Mouse (Mus musculus) forebrain, embryonic 12.5 days (tissue): Measurements from ENCODE around the gene Prkcb. TPM values are rescaled to one million over a fixed set of nuclear protein-coding genes. Genes with fewer than 3 reads are reported as not detected.

Source experiments
- ATAC-seq: fragments of 200-750 bp; cut with Nextera tagmentation; 2 replicates; pipeline ENCODE4 v1.8.0; 2017; ENCODE audit warnings: moderate TSS enrichment; ENCODE audit not compliant: low FRiP score
- H3K27ac ChIP-seq: fragments of 300-500 bp; sonication (generic); 2 replicates; pipeline ENCODE4 v1.5.1; 2016; ENCODE audit warnings: mild to moderate bottlenecking
- H3K27me3 ChIP-seq: fragments of 300-500 bp; sonication (generic); 2 replicates; pipeline ENCODE4 v1.6.1; 2016; ENCODE audit warnings: mild to moderate bottlenecking
- H3K36me3 ChIP-seq: fragments of 300-500 bp; sonication (generic); replicated peaks from 2 replicates; pipeline ENCODE4 v1.6.1; 2016; ENCODE audit warnings: mild to moderate bottlenecking
- H3K4me1 ChIP-seq: fragments of 300-500 bp; sonication (generic); 2 replicates; pipeline ENCODE4 v1.6.1; 2016
- H3K4me2 ChIP-seq: fragments of 300-500 bp; sonication (generic); 2 replicates; pipeline ENCODE4 v1.6.1; 2016; ENCODE audit warnings: mild to moderate bottlenecking, moderate library complexity
- H3K4me3 ChIP-seq: fragments of 300-500 bp; sonication (generic); replicated peaks from 2 replicates; pipeline ENCODE4 v1.5.1; 2016; ENCODE audit warnings: mild to moderate bottlenecking
- H3K9ac ChIP-seq: fragments of 300-500 bp; sonication (generic); 2 replicates; pipeline ENCODE4 v1.6.1; 2016; ENCODE audit warnings: mild to moderate bottlenecking
- H3K9me3 ChIP-seq: fragments of 300-500 bp; sonication (generic); 2 replicates; pipeline ENCODE4 v1.6.1; 2016
- WGBS: fragments of 180-500 bp; shearing (Covaris S2); methylation state at CpG from one replicate; pipeline ENCODE4 v1.1.7; 2016; 5-methylcytosine and 5-hydroxymethylcytosine counted together
- polyA plus RNA-seq: library from polyadenylated mRNA; unstranded; fragments of >200 nt; fragmentation: Nextera tagmentation; extraction: Ambion mirVana; gene quantifications from 2 replicates; pipeline ENCODE4 v1.2.1, GENCODE M21; 2016

Gene Prkcb
- polyA plus RNA-seq, 1 experiment from 2014 or later = 18.5 TPM

- Histone ChIP-seq H3K4me3 (no peak overlapping the region), H3K4me1 (no peaks in the 10 kb centered on the region), H3K4me2 (no peak overlapping the region), H3K9me3 (no peaks in the 10 kb centered on the region), H3K27me3 (0 out of 2 replicates have a peak, but pooled peaks cover 1% of the 10 kb centered on the region), H3K9ac (no peak overlapping the region), H3K36me3 (no peaks in the 10 kb centered on the region), H3K27ac (no peak overlapping the region)
- 62% methylated on average over 2 of the region's 2 CpGs for WGBS
- ATAC-seq = no peak
Measured at GRCm38 (mm10) chr7:122460020-122460419, 171.5 kb downstream of the Prkcb start.

GRCm38 (mm10) chr7:122465823-122466549 lies 177.4 kb downstream of the Prkcb start:
- 0 out of 2 replicates have a peak, but pooled peaks cover 9% of the 10 kb centered on the region for H3K27me3 ChIP-seq
- H3K4me1 ChIP-seq = no peaks in the 10 kb centered on the region
- no peaks in the 10 kb centered on the region for H3K36me3 ChIP-seq
- ATAC-seq = peak; percentile 33; the same call in 1 of the 2 replicates
- WGBS = 55% methylated on average over 8 of the region's 8 CpGs
- no peak overlapping the region for H3K4me3 ChIP-seq
- H3K9ac ChIP-seq = no peak overlapping the region
- H3K9me3 ChIP-seq = no peaks in the 10 kb centered on the region
- H3K4me2 ChIP-seq = no peak overlapping the region
- H3K27ac ChIP-seq = no peak overlapping the region

GRCm38 (mm10) chr7:122466722-122467121 lies 178.2 kb downstream of the Prkcb start:
- ATAC-seq = peak; percentile 36; the same call in 1 of the 2 replicates
- 89% methylated on average over 2 of the region's 2 CpGs for WGBS
- Histone ChIP-seq H3K9ac (no peak overlapping the region), H3K4me3 (no peak overlapping the region), H3K4me2 (no peak overlapping the region), H3K4me1 (no peaks in the 10 kb centered on the region), H3K27me3 (peaks cover 15% of the 10 kb centered on the region; the same call in 1 of the 2 replicates), H3K36me3 (no peaks in the 10 kb centered on the region), H3K9me3 (no peaks in the 10 kb centered on the region), H3K27ac (no peak overlapping the region)

GRCm38 (mm10) chr7:122467831-122468230 lies 179.3 kb downstream of the Prkcb start:
- no peak for ATAC-seq
- no peaks in the 10 kb centered on the region for H3K9me3 ChIP-seq
- no peaks in the 10 kb centered on the region for H3K36me3 ChIP-seq
- no peak overlapping the region for H3K27ac ChIP-seq
- no peak overlapping the region for H3K4me3 ChIP-seq
- no peak overlapping the region for H3K9ac ChIP-seq
- no peaks in the 10 kb centered on the region for H3K4me1 ChIP-seq
- WGBS = 84% methylated on average over 8 of the region's 8 CpGs
- H3K4me2 ChIP-seq = no peak overlapping the region
- H3K27me3 ChIP-seq = peaks cover 15% of the 10 kb centered on the region; the same call in 1 of the 2 replicates

GRCm38 (mm10) chr7:122470370-122471280 lies 182.1 kb downstream of the Prkcb start:
- H3K4me3 ChIP-seq = no peak overlapping the region
- no peak overlapping the region for H3K9ac ChIP-seq
- H3K4me2 ChIP-seq = no peak overlapping the region
- no peak overlapping the region for H3K27ac ChIP-seq
- H3K27me3 ChIP-seq = peaks cover 9% of the 10 kb centered on the region; the same call in 1 of the 2 replicates
- peak; percentile 85 for ATAC-seq
- 53% methylated on average over 18 of the region's 18 CpGs for WGBS
- peaks cover 7% of the 10 kb centered on the region for H3K9me3 ChIP-seq
- H3K4me1 ChIP-seq = no peaks in the 10 kb centered on the region
- H3K36me3 ChIP-seq = no peaks in the 10 kb centered on the region

GRCm38 (mm10) chr7:122472223-122472622 lies 183.7 kb downstream of the Prkcb start:
- Histone ChIP-seq H3K9ac (no peak overlapping the region), H3K4me2 (no peak overlapping the region), H3K27ac (no peak overlapping the region), H3K27me3 (peaks cover 6% of the 10 kb centered on the region; the same call in 1 of the 2 replicates), H3K9me3 (peaks cover 7% of the 10 kb centered on the region), H3K4me1 (peaks cover 7% of the 10 kb centered on the region), H3K36me3 (no peaks in the 10 kb centered on the region), H3K4me3 (no peak overlapping the region)
- WGBS = 69% methylated on average over 5 of the region's 5 CpGs
- no peak for ATAC-seq

GRCm38 (mm10) chr7:122475038-122475437 lies 186.5 kb downstream of the Prkcb start:
- no peak overlapping the region for H3K9ac ChIP-seq
- no peaks in the 10 kb centered on the region for H3K36me3 ChIP-seq
- peaks cover 27% of the 10 kb centered on the region for H3K4me1 ChIP-seq
- no peak overlapping the region for H3K4me3 ChIP-seq
- H3K27me3 ChIP-seq = peaks cover 6% of the 10 kb centered on the region; the same call in 1 of the 2 replicates
- no peak overlapping the region for H3K27ac ChIP-seq
- ATAC-seq = no peak
- H3K4me2 ChIP-seq = no peak overlapping the region
- H3K9me3 ChIP-seq = peaks cover 7% of the 10 kb centered on the region

GRCm38 (mm10) chr7:122476697-122477096 lies 188.1 kb downstream of the Prkcb start:
- Histone ChIP-seq H3K4me1 (peaks cover 27% of the 10 kb centered on the region), H3K4me2 (no peak overlapping the region), H3K27ac (peak overlapping the region; percentile 88; the same call in 1 of the 2 replicates), H3K9me3 (peaks cover 7% of the 10 kb centered on the region), H3K27me3 (no peaks in the 10 kb centered on the region), H3K4me3 (no peak overlapping the region), H3K36me3 (no peaks in the 10 kb centered on the region), H3K9ac (no peak overlapping the region)
- WGBS = 69% methylated on average over 6 of the region's 6 CpGs
- ATAC-seq = no peak

- no peaks in the 10 kb centered on the region for H3K27me3 ChIP-seq
- peak; percentile 37 for ATAC-seq
- no peak overlapping the region for H3K9ac ChIP-seq
- H3K4me3 ChIP-seq = no peak overlapping the region
- peaks cover 27% of the 10 kb centered on the region for H3K4me1 ChIP-seq
- peak overlapping the region; percentile 88 for H3K27ac ChIP-seq
- H3K4me2 ChIP-seq = peak overlapping the region; percentile 43; the same call in 1 of the 2 replicates
- H3K9me3 ChIP-seq = peaks cover 7% of the 10 kb centered on the region
- WGBS = 39% methylated on average over 6 of the region's 7 CpGs
- H3K36me3 ChIP-seq = no peaks in the 10 kb centered on the region
Measured at GRCm38 (mm10) chr7:122477118-122477517, 188.6 kb downstream of the Prkcb start.

GRCm38 (mm10) chr7:122477566-122478564 lies 189.3 kb downstream of the Prkcb start:
- Histone ChIP-seq H3K27ac (peak overlapping the region; percentile 88), H3K27me3 (no peaks in the 10 kb centered on the region), H3K9ac (no peak overlapping the region; the same call in 1 of the 2 replicates), H3K36me3 (no peaks in the 10 kb centered on the region), H3K4me3 (no peak overlapping the region), H3K9me3 (peaks cover 7% of the 10 kb centered on the region), H3K4me2 (peak overlapping the region; percentile 43), H3K4me1 (peaks cover 27% of the 10 kb centered on the region)
- WGBS = 5% methylated on average over 21 of the region's 21 CpGs
- peak; percentile 88 for ATAC-seq

GRCm38 (mm10) chr7:122483949-122484348 lies 195.4 kb downstream of the Prkcb start:
- Histone ChIP-seq H3K27me3 (no peaks in the 10 kb centered on the region), H3K27ac (no peak overlapping the region), H3K9me3 (no peaks in the 10 kb centered on the region), H3K36me3 (no peaks in the 10 kb centered on the region), H3K9ac (no peak overlapping the region), H3K4me3 (no peak overlapping the region), H3K4me2 (no peak overlapping the region), H3K4me1 (peaks cover 18% of the 10 kb centered on the region)
- ATAC-seq = no peak
- WGBS = 76% methylated on average over 8 of the region's 8 CpGs
